Mouse (Mus musculus) 3134 (cell line): ENCODE data around the gene Odf3l2.

Source experiments
- DNase-seq: peaks from one replicate; pipeline ENCODE4 v3.0.0-alpha.2; 2011; ENCODE audit warnings: low spot score; ENCODE audit not compliant: insufficient read length; ENCODE audit errors: extremely low read depth

The Odf3l2 gene

GRCm38 (mm10) chr10:79671396-79672087 lies 26.0 kb upstream of the Odf3l2 start:
- DNase-seq = no peak

GRCm38 (mm10) chr10:79670071-79670888 lies 24.7 kb upstream of the Odf3l2 start:
- no peak for DNase-seq

- DNase-seq = peak; percentile 81
Measured at GRCm38 (mm10) chr10:79669576-79670057, 24.1 kb upstream of the Odf3l2 start.

- DNase-seq = peak; percentile 90
Measured at GRCm38 (mm10) chr10:79668771-79669575, 23.4 kb upstream of the Odf3l2 start, which contains the start of gene Tpgs1. TSS of gene Tpgs1 (plus strand) at chr10:79669369.

- no peak for DNase-seq
Measured at GRCm38 (mm10) chr10:79668076-79668475, 22.5 kb upstream of the Odf3l2 start.

GRCm38 (mm10) chr10:79666493-79666892 lies 21.0 kb upstream of the Odf3l2 start:
- no peak for DNase-seq

- DNase-seq = no peak
Measured at GRCm38 (mm10) chr10:79665051-79665450, 19.5 kb upstream of the Odf3l2 start.

GRCm38 (mm10) chr10:79664131-79664665 lies 18.7 kb upstream of the Odf3l2 start, which contains the start of gene Madcam1:
TSS of gene Madcam1 (plus strand) at chr10:79664559.
- peak; percentile 61 for DNase-seq

GRCm38 (mm10) chr10:79661861-79662260 lies 16.3 kb upstream of the Odf3l2 start:
- no peak for DNase-seq

- no peak for DNase-seq
Measured at GRCm38 (mm10) chr10:79660298-79660697, 14.8 kb upstream of the Odf3l2 start.

- no peak for DNase-seq
Measured at GRCm38 (mm10) chr10:79658829-79659228, 13.3 kb upstream of the Odf3l2 start.

GRCm38 (mm10) chr10:79654946-79655395 lies 9.4 kb upstream of the Odf3l2 start:
- DNase-seq = no peak

GRCm38 (mm10) chr10:79652789-79653188 lies 7.3 kb upstream of the Odf3l2 start:
- DNase-seq = no peak

- DNase-seq = no peak
Measured at GRCm38 (mm10) chr10:79649070-79649751, 3.7 kb upstream of the Odf3l2 start.

- DNase-seq = no peak
Measured at GRCm38 (mm10) chr10:79638486-79639204, 6.9 kb downstream of the Odf3l2 start.

- no peak for DNase-seq
Measured at GRCm38 (mm10) chr10:79637128-79638110, 8.1 kb downstream of the Odf3l2 start, which contains the start of gene Shc2. TSS of gene Shc2 (minus strand) at chr10:79637918.

GRCm38 (mm10) chr10:79636287-79636686 lies 9.3 kb downstream of the Odf3l2 start:
- DNase-seq = no peak
